Mouse (Mus musculus) limb, embryonic 15.5 days (tissue): Measurements from ENCODE around the gene Cdkn2a. TPM values are rescaled to one million over a fixed set of nuclear protein-coding genes. Genes with fewer than 3 reads are reported as not detected.
A peak's percentile ranks its signal among the peaks of the same experiment; 100 is the strongest.

Experiments
- ATAC-seq: fragments of 200-750 bp; cut with Nextera tagmentation; 2 replicates; pipeline ENCODE4 v1.8.0; 2017; ENCODE audit warnings: low read depth, moderate TSS enrichment; ENCODE audit not compliant: insufficient number of reproducible peaks, low FRiP score, low TSS enrichment
- H3K27ac ChIP-seq: fragments of 300-500 bp; sonication (generic); 2 replicates; pipeline ENCODE4 v1.5.1; 2015; ENCODE audit warnings: moderate library complexity, mild to moderate bottlenecking, inconsistent platforms
- H3K27me3 ChIP-seq: fragments of 300-500 bp; sonication (generic); 2 replicates; pipeline ENCODE4 v1.6.1; 2015; ENCODE audit warnings: inconsistent platforms
- H3K36me3 ChIP-seq: fragments of 300-500 bp; sonication (generic); 2 replicates; pipeline ENCODE4 v1.6.1; 2015; ENCODE audit warnings: inconsistent platforms
- H3K4me1 ChIP-seq: fragments of 300-500 bp; sonication (generic); 2 replicates; pipeline ENCODE4 v1.6.1; 2015; ENCODE audit warnings: inconsistent platforms
- H3K4me2 ChIP-seq: fragments of 300-500 bp; sonication (generic); 2 replicates; pipeline ENCODE4 v1.6.1; 2015; ENCODE audit warnings: mild to moderate bottlenecking, inconsistent platforms
- H3K4me3 ChIP-seq: fragments of 300-500 bp; sonication (generic); 2 replicates; pipeline ENCODE4 v1.5.1; 2015; ENCODE audit warnings: mild to moderate bottlenecking, inconsistent platforms
- H3K9ac ChIP-seq: fragments of 300-500 bp; sonication (generic); 2 replicates; pipeline ENCODE4 v1.6.1; 2015; ENCODE audit warnings: inconsistent platforms
- H3K9me3 ChIP-seq: fragments of 300-500 bp; sonication (generic); 2 replicates; pipeline ENCODE4 v1.6.1; 2016; ENCODE audit warnings: inconsistent platforms
- WGBS: fragments of 180-500 bp; shearing (Covaris S2); methylation state at CpG from one replicate; pipeline ENCODE4 v1.1.7; 2015; 5-methylcytosine and 5-hydroxymethylcytosine counted together
- polyA plus RNA-seq: library from polyadenylated mRNA; unstranded; fragments of >200 nt; fragmentation: Nextera tagmentation; extraction: Ambion mirVana; gene quantifications from 2 replicates; pipeline ENCODE4 v1.2.1, GENCODE M21; 2015

Cdkn2a gene
- polyA plus RNA-seq, 1 experiment from 2014 or later: not detected

DNA sequence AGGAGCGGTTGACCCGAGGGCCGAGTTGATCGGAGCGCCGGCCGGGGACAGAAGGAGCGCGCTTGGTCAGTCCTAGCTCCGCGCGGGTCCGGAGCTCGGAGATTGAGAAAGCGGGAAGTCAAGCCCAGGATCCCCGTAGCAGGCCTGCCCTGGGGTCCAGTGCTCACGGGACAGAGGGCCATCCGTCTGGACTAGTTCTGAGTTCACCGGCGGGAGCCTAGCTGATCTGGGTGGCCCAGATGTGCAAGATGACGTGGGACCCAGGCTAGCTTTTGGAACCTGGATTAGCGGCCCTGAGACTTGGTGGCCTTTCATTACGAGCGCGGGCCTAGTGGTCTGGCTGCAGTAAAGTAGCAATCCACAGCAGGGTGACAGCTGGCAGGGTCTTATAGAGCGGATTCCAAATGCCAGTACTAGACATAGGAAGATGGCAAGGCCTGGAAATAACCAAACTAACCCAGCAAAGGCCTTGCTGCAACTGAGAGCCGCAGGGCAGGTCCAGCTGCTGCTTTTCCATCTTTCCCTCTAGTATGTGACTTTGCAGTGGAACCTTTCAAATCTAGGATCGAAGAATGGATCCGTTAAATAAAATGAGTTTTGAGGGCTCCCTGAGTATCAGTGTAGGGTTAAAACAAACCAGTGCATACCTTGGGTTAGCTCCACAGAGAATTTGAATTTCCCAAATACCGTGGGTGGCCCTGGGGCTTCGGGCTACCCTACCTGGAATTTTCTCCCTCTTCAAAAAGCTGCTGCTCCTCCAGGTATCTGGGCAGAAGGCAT lies 1.2 kb upstream of the Cdkn2a start:
- WGBS: 4% methylated on average over 31 of the region's 31 CpGs
- no peak overlapping the region for H3K27ac ChIP-seq
- H3K9me3 ChIP-seq: no peaks in the 10 kb centered on the region
- no peak for ATAC-seq
- no peaks in the 10 kb centered on the region for H3K36me3 ChIP-seq
- peak overlapping the region; percentile 99 for H3K4me2 ChIP-seq
- H3K4me1 ChIP-seq: peaks cover 16% of the 10 kb centered on the region
- 0 out of 2 replicates have a peak overlapping the region, but pooled peaks have one; percentile 10 for H3K9ac ChIP-seq
- peak overlapping the region; percentile 62 for H3K4me3 ChIP-seq
- peaks cover 85% of the 10 kb centered on the region for H3K27me3 ChIP-seq

DNA sequence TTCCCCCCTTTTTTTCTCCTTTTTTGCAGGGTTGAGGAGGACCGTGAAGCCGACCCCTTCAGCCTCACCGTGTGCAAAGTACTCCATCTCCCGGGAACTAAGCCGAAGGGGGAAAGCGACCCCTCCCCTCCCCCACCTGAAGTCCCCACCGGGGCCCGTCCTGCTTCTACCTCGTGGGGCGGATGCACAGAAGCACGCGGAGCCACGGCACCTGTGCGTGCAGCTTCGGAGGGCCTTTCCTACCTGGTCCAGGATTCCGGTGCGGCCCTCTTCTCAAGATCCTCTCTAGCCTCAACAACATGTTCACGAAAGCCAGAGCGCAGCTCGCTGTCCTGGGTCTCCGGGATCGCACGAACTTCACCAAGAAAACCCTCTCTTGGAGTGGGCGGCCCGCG lies 365 bp downstream of the Cdkn2a start:
- Histone ChIP-seq H3K9ac (no peak overlapping the region), H3K27ac (no peak overlapping the region), H3K27me3 (peaks cover 85% of the 10 kb centered on the region), H3K4me1 (peaks cover 16% of the 10 kb centered on the region), H3K9me3 (no peaks in the 10 kb centered on the region), H3K4me3 (peak overlapping the region; percentile 62), H3K36me3 (no peaks in the 10 kb centered on the region), H3K4me2 (peak overlapping the region; percentile 99)
- under 1% methylated on average over 26 of the region's 26 CpGs for WGBS
- no peak for ATAC-seq

DNA sequence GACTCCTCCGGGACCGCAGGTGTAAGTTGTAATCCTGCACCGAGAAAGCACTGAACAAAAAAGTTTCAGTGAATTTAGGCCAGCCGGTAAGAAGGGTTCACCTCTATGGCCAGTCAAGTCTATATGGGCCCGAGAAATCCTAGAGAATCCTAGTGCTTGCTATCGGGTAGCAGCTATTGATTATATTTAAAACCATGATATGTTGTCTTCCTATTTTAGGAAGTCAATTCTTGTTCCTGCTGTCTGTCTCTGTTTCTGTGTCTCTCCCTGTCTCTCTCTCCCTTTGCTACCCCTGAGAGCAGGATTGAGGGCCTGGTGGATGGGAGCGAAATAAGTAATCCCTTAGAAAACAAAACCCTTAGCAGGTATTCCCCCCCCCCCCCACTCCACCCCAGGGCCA lies 937 bp downstream of the Cdkn2a start:
- H3K9ac ChIP-seq: no peak overlapping the region
- H3K27ac ChIP-seq: no peak overlapping the region
- ATAC-seq: no peak
- H3K9me3 ChIP-seq: no peaks in the 10 kb centered on the region
- H3K36me3 ChIP-seq: no peaks in the 10 kb centered on the region
- peaks cover 16% of the 10 kb centered on the region for H3K4me1 ChIP-seq
- H3K4me3 ChIP-seq: no peak overlapping the region
- H3K4me2 ChIP-seq: no peak overlapping the region
- WGBS: 9% methylated on average over 7 of the region's 7 CpGs
- H3K27me3 ChIP-seq: peaks cover 90% of the 10 kb centered on the region

- Histone ChIP-seq H3K9ac (no peak overlapping the region), H3K9me3 (no peaks in the 10 kb centered on the region), H3K4me3 (no peak overlapping the region), H3K27me3 (peaks cover 82% of the 10 kb centered on the region), H3K4me2 (no peak overlapping the region), H3K27ac (no peak overlapping the region), H3K36me3 (no peaks in the 10 kb centered on the region), H3K4me1 (peaks cover 1% of the 10 kb centered on the region)
- ATAC-seq: no peak
- WGBS: 0% methylated on average over 4 of the region's 4 CpGs
These were observed 5.4 kb downstream of the Cdkn2a start for GRCm38 (mm10) chr4:89289028-89289427.

GRCm38 (mm10) chr4:89286566-89286965 lies 7.9 kb downstream of the Cdkn2a start:
- H3K4me3 ChIP-seq: no peak overlapping the region
- 0% methylated on average over 1 of the region's 1 CpGs for WGBS
- no peaks in the 10 kb centered on the region for H3K9me3 ChIP-seq
- no peaks in the 10 kb centered on the region for H3K36me3 ChIP-seq
- no peak for ATAC-seq
- peaks cover 81% of the 10 kb centered on the region for H3K27me3 ChIP-seq
- H3K9ac ChIP-seq: no peak overlapping the region
- no peak overlapping the region for H3K4me2 ChIP-seq
- peaks cover 6% of the 10 kb centered on the region for H3K4me1 ChIP-seq
- H3K27ac ChIP-seq: no peak overlapping the region

- Histone ChIP-seq H3K4me1 (peaks cover 6% of the 10 kb centered on the region), H3K9me3 (no peaks in the 10 kb centered on the region), H3K4me3 (no peak overlapping the region), H3K4me2 (no peak overlapping the region), H3K36me3 (no peaks in the 10 kb centered on the region), H3K27me3 (peaks cover 78% of the 10 kb centered on the region), H3K9ac (no peak overlapping the region), H3K27ac (no peak overlapping the region)
- WGBS: 27% methylated on average over 7 of the region's 7 CpGs
- ATAC-seq: no peak
These were observed 8.8 kb downstream of the Cdkn2a start for GRCm38 (mm10) chr4:89285688-89286087.

GRCm38 (mm10) chr4:89282661-89283060 lies 11.8 kb downstream of the Cdkn2a start:
- Histone ChIP-seq H3K9me3 (no peaks in the 10 kb centered on the region), H3K27me3 (peaks cover 73% of the 10 kb centered on the region), H3K4me3 (no peak overlapping the region), H3K36me3 (no peaks in the 10 kb centered on the region), H3K27ac (no peak overlapping the region), H3K4me2 (no peak overlapping the region), H3K9ac (no peak overlapping the region), H3K4me1 (peaks cover 6% of the 10 kb centered on the region)
- ATAC-seq: no peak
- under 1% methylated on average over 12 of the region's 12 CpGs for WGBS

DNA sequence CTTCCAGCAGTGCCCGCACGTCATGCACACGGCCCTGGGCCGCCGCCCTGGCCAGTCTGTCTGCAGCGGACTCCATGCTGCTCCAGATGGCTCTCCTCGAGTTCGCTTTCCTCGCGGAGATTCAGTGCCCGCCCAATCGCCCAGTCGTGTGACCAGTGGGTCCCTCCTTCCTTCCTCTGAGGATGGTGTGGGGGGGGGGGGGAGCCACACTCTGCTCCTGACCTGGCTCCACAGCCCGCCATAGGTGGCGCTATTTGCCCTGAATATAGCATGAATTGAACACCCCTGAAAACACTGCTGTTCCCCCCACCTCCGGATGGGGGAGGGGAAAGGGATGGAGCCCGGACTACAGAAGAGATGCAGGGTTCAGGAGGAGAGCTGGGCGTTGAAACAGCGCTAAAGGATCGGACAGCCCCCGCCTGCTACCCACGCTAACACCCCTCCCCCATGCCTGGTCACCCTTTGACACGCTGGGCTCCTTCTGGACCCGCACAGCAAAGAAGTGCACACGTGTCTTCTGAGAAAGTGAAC lies 12.4 kb downstream of the Cdkn2a start:
- ATAC-seq: no peak
- Histone ChIP-seq H3K27ac (no peak overlapping the region), H3K27me3 (peaks cover 75% of the 10 kb centered on the region), H3K36me3 (no peaks in the 10 kb centered on the region), H3K4me2 (no peak overlapping the region; the same call in 1 of the 2 replicates), H3K9me3 (no peaks in the 10 kb centered on the region), H3K4me1 (peaks cover 6% of the 10 kb centered on the region), H3K4me3 (no peak overlapping the region), H3K9ac (no peak overlapping the region)
- under 1% methylated on average over 24 of the region's 25 CpGs for WGBS

DNA sequence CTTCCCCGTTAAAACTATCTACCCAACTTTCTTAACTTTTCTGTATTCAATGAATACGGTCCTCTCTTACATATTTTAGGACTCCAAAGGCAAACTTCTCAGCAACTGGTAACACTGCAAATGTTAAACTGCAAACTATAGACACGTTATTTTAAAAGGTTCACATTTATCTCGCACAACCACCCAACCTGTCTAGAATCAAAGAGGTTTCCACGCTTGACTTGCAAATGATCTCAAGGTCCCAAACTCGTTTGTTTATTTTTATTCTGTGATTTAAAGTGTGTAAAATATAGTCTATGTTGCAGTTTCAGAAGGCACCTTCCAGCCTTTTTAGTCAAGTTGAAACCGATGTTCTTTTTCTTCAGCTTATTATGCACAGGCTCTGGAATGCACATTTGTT lies 13.2 kb downstream of the Cdkn2a start:
- H3K36me3 ChIP-seq: no peaks in the 10 kb centered on the region
- no peak overlapping the region for H3K27ac ChIP-seq
- WGBS: 3% methylated on average over 7 of the region's 7 CpGs
- no peaks in the 10 kb centered on the region for H3K9me3 ChIP-seq
- no peak for ATAC-seq
- H3K9ac ChIP-seq: no peak overlapping the region
- H3K4me2 ChIP-seq: no peak overlapping the region
- H3K27me3 ChIP-seq: peaks cover 78% of the 10 kb centered on the region
- no peak overlapping the region for H3K4me3 ChIP-seq
- H3K4me1 ChIP-seq: peaks cover 6% of the 10 kb centered on the region

GRCm38 (mm10) chr4:89279641-89280040 lies 14.8 kb downstream of the Cdkn2a start:
- H3K9ac ChIP-seq: no peak overlapping the region
- no peak overlapping the region for H3K4me3 ChIP-seq
- no peaks in the 10 kb centered on the region for H3K9me3 ChIP-seq
- no peaks in the 10 kb centered on the region for H3K36me3 ChIP-seq
- H3K4me1 ChIP-seq: peaks cover 6% of the 10 kb centered on the region
- H3K27me3 ChIP-seq: peaks cover 83% of the 10 kb centered on the region
- ATAC-seq: no peak
- H3K27ac ChIP-seq: no peak overlapping the region
- no peak overlapping the region for H3K4me2 ChIP-seq
- 0% methylated on average over 2 of the region's 2 CpGs for WGBS

GRCm38 (mm10) chr4:89277381-89277940 lies 17.0 kb downstream of the Cdkn2a start:
- H3K9me3 ChIP-seq: no peaks in the 10 kb centered on the region
- ATAC-seq: no peak
- H3K27me3 ChIP-seq: peaks cover 89% of the 10 kb centered on the region
- peaks cover 10% of the 10 kb centered on the region for H3K4me1 ChIP-seq
- WGBS: 6% methylated on average over 5 of the region's 5 CpGs
- no peak overlapping the region for H3K27ac ChIP-seq
- no peaks in the 10 kb centered on the region for H3K36me3 ChIP-seq
- no peak overlapping the region for H3K4me3 ChIP-seq
- no peak overlapping the region for H3K4me2 ChIP-seq
- no peak overlapping the region for H3K9ac ChIP-seq

DNA sequence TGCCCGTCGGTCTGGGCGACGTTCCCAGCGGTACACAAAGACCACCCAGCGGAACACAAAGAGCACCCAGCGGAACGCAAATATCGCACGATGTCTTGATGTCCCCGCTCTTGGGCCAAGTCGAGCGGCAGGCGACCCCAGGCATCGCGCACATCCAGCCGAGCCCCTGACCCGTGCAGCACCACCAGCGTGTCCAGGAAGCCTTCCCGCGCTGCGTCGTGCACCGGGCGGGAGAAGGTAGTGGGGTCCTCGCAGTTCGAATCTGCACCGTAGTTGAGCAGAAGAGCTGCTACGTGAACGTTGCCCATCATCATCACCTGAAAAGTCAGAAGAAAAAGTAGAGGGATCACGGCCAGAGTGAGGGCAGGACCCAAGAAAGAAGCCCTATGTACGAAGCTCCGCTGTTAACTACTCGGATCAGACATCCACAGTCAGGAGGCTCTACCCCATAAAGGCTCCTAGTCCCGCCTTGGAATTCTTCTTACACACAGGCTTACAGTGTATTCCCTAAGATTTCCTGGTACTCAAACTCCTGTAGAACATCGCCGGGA lies 17.7 kb downstream of the Cdkn2a start:
- no peak for ATAC-seq
- Histone ChIP-seq H3K4me2 (no peak overlapping the region), H3K4me1 (peaks cover 8% of the 10 kb centered on the region; the same call in 1 of the 2 replicates), H3K9me3 (no peaks in the 10 kb centered on the region), H3K4me3 (no peak overlapping the region), H3K27ac (no peak overlapping the region), H3K36me3 (no peaks in the 10 kb centered on the region), H3K9ac (no peak overlapping the region), H3K27me3 (peaks cover 89% of the 10 kb centered on the region)
- WGBS: under 1% methylated on average over 37 of the region's 37 CpGs
